Mouse (Mus musculus): ENCODE data around the gene Tfap4.
A peak's percentile ranks its signal among the peaks of the same experiment; 100 is the strongest.
"Not testable (repeated sequence)": the region's sequence is repeated elsewhere in the genome, so short reads cannot be mapped to it uniquely, and the experiment has no call there.

The Tfap4 gene

DNA sequence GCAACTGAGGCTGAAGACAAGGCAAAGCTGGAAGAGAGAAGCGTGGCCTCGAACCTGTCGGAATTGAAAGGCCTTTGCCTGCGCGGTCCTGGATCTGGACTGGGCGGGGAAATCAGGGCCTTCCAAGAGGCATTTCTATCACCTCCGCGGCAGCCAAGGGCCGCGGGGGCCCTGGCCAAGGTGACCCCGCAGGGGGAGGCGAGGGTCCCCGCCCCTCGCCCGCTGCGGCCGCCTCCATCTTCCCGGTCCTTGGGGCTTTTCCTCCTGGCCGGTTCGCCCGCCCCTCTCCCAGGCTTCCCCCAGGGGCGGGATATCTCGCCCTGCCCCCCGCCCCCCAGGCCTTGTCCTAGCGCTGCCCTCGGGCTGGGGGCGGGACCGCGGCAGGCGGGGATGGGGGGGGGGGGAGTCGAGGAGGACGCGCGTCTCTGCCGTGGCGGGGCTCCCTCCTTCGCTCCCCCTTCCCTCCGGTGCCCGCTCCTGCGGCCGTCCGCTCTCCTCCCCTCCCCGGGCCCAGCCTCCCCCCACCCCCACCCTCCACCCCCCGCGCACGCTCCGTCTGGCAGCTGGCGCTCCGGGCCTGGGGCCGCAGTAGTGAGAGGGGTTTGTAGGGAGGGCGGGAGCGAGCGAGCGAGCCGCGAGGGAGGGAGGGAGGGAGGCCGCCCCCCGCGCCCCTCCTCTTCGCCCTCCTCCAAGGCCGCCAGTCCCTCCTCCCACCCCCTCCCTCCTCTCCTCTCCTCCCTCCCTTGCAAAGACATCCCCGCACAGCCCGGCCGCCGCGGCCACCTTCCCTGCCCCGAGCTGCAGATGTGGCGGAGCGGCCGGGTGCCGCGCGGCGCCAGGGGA lies 34.5 kb upstream of the Tfap4 start, which contains the start of gene Glis2:
Glis2 (plus strand) TSS at position 743 of the 843 bp plus-strand sequence.
- DNase-seq (ENCODE audit: low spot score in 2 of 2), result peak in 1 of 2 experiments; percentile 69

- DNase-seq (ENCODE audit: low spot score in 2 of 2), result peak in 1 of 2 experiments; percentile 48
These were observed 33.5 kb upstream of the Tfap4 start for GRCm38 (mm10) chr16:4592909-4593875.

DNA sequence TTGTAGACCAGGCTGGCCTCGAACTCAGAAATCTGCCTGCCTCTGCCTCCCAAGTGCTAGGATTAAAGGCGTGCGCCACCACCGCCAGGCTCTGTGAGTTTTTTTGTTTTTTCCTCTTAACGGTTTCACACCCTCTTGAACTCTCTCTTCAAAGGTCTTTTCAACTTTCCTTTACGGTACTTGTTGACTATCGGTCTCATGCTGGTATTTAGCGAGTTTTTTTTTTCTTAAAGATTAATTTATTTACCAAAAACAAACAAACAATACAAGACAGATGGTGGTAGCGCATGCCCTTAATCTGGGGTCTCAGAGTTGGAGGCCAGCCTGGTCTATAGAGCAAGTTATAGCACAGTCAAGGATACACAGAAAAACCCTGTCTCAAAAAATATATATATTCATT lies 30.6 kb upstream of the Tfap4 start:
- DNase-seq (ENCODE audit: low spot score in 2 of 2), result no peak

- no peak for DNase-seq (ENCODE audit: low spot score in 2 of 2)
These were observed 28.0 kb upstream of the Tfap4 start for GRCm38 (mm10) chr16:4587516-4588210.

DNA sequence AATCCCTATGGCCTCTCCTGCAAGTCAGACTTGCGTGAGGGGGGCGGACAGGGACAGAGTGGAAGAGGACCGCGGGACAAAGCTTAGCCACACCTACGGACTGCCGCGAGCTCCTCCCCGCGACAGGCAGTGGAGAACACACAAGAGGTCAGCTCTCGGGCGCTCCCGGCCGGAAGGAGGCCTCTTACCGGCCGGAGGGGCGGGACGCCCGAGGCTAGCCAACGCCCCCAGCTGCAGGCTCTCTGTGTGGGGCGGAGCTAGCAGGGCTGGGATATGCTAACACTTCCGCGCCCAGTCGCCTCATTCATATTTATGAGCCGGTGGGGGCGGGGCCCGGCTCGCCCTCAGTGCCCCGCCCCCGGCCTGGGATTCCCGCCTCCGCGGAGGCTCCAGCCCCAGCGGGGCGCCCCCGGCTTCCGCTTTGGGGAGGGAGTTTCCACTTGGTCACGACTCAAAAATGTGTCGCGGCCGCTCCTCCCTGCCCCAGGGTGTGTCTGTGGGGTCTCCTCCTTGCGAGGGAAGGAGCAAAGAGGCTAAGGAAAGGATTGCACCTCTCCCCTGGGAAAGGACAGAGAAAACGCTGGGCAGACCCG lies 27.0 kb upstream of the Tfap4 start:
- peak; percentile 97 to 99 for DNase-seq (ENCODE audit: low spot score in 2 of 2)

GRCm38 (mm10) chr16:4585642-4586530 lies 26.2 kb upstream of the Tfap4 start:
- no peak for DNase-seq (ENCODE audit: low spot score in 2 of 2)

- no peak for DNase-seq (ENCODE audit: low spot score in 2 of 2)
These were observed 24.8 kb upstream of the Tfap4 start for GRCm38 (mm10) chr16:4584438-4584837.

GRCm38 (mm10) chr16:4583807-4584206 lies 24.2 kb upstream of the Tfap4 start:
- no peak for DNase-seq (ENCODE audit: low spot score in 2 of 2)

- not testable (repeated sequence) for DNase-seq (ENCODE audit: low spot score in 2 of 2)
These were observed 21.5 kb upstream of the Tfap4 start for GRCm38 (mm10) chr16:4581179-4581578.

- no peak for DNase-seq (ENCODE audit: low spot score in 2 of 2)
These were observed 19.0 kb upstream of the Tfap4 start for GRCm38 (mm10) chr16:4578630-4579029.

GRCm38 (mm10) chr16:4576873-4577272 lies 17.2 kb upstream of the Tfap4 start:
- DNase-seq (ENCODE audit: low spot score in 2 of 2), result no peak

GRCm38 (mm10) chr16:4576038-4576437 lies 16.4 kb upstream of the Tfap4 start:
- no peak for DNase-seq (ENCODE audit: low spot score in 2 of 2)

DNA sequence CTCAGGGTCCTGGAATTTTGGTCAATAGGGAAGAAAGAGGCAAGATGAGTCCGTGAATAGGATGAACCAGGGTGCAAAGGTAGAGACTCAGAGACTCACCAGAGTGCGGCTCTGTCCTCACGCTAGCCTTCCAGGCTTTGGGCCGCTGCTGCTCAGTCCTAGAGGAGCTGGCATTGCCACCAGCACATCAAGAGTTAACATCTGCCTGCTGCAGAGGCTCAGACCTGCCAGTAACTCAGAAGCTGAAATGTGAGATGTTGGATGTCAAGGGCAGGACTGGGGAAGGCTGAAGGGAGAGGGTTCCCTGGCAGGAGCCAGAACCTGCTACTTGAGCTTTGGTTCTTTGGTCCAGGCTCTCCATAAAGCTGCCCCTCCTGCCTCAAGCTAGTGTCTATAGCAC lies 11.1 kb upstream of the Tfap4 start:
- DNase-seq (ENCODE audit: low spot score in 2 of 2), result no peak

GRCm38 (mm10) chr16:4567912-4568311 lies 8.3 kb upstream of the Tfap4 start:
- peak; percentile 63 to 90 for DNase-seq (ENCODE audit: low spot score in 2 of 2)

DNA sequence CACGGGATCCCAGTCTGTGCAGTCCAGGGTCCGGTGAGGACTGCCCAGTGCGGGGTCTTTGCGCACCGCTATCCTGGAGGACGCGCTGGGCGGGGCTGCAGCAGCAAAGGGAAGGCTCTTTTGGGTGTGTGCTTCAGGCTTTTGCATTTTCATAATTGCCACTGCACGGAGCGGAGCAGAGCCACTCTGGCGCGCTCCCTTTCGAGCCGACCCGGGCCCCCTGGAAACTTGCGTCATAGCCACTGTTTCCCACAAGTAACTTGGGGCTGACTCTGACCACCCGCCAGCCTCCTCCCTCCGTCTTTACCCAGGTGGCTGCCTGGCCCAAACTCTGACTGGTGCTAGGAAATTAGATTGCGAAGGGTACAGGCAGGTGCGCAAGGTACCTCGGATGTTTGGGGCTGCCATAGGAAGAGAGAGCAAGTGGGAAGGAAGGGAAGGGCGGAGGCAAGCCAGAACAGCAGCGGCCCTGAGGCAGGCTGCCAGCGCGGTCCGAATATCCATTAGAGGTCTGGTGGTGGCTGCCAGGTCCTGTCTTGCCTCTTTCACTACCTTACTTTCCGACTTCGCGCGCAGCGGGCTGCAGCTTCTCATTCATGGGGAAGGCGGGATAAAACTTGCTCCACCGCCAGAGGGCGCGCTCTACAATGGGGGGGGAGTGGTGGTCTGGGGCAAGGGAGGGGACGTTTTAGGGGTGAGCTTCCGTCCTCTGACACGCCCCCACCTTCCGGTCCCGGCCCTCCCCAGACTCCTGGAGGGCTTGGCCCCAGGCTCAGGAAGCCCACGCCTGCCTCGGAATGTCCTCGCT lies 695 bp upstream of the Tfap4 start:
- peak; percentile 70 to 79 for DNase-seq (ENCODE audit: low spot score in 2 of 2)

GRCm38 (mm10) chr16:4558980-4559631 lies 548 bp downstream of the Tfap4 start:
- peak in 1 of 2 experiments; percentile 62 for DNase-seq (ENCODE audit: low spot score in 2 of 2)

- peak; percentile 83 to 86 for DNase-seq (ENCODE audit: low spot score in 2 of 2)
These were observed 1.2 kb downstream of the Tfap4 start for GRCm38 (mm10) chr16:4558384-4558979.

GRCm38 (mm10) chr16:4557949-4558348 lies 1.7 kb downstream of the Tfap4 start:
- peak; percentile 61 to 65 for DNase-seq (ENCODE audit: low spot score in 2 of 2)

Data from urinary bladder, postnatal 4 days (tissue).